Mouse (Mus musculus): ENCODE data around the gene Stra6.

Gene Stra6

DNA sequence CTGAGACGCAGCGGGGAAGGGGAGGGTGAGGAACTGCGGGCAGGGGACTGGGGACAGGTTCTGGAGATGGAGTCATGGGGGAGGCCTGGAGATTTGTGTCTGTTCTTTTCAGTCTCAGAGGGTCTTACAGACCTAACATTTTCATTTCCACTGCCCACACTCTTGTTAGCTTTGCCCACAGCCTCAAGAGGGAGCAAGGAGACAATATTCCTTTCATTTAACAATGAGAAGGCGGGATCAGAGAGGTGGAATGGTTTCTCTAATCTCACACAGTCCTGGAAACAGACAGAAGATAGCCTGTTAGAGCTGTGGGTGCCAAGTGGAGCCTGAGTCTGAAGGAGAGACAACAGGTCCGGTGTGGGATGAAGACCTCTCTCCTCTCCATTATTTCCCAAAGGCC is 11.7 kb upstream of the Stra6 start:
- DNase-seq = no peak

DNA sequence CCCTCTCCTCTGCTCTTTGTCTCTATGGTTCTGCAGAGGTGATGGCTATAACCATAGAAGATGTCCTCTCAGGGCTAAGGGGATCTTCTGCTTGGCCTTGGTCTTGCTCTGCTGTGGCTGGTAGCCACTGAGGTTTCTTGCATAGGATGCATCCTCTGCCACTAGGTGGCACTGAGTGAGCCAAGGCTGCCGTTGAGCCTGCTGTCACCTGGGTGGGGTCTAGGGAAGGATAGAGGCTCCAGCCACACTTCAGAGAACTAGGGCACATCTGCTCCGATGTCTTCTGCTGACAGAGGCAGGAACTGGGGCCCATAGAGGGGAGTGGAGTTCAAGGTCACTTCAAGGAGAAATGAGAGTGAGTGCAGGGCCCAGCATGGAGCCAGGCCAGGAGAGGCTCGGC is 10.5 kb upstream of the Stra6 start:
- DNase-seq = peak; percentile 75 to 80

DNA sequence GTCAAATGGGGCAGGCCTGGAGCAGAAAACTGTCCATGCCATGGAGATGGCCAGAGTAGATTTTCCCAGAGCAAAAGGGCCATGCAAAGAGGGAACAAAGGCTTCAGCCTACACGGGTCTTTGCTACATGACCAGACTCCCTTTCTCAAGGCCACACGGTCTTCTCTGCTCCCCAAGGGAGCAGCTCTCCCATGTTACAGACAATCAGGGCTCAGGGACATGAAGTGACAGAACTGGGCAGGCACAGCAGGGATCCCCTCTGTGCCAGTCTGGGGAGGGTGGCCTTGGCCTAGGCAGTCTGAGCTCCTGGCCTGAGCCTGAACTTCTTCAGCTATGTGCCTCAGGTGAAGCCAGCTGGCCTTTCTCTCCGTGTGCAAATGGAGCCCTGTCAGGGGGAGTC is 10.0 kb upstream of the Stra6 start:
- DNase-seq = no peak

DNA sequence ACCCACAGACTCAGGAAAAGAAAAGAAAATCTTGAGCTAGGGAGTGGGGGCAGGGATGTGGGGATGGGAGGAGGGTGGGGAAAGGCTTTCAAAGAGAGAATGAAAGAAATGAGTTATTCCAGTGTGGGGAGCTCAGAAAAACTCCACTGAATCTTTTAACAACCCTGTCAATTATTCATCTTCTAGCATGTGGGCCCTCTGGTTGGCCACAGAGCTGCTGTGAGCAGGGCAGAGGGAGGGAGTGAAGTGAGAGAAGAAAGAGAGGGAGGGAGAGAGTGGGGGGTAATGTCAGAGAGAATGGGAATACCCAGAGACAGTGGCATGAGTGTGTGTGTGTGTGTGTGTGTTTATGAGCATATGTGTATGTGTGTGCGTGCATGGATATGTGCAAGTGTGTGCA is 9.6 kb upstream of the Stra6 start:
- no peak for DNase-seq

DNA sequence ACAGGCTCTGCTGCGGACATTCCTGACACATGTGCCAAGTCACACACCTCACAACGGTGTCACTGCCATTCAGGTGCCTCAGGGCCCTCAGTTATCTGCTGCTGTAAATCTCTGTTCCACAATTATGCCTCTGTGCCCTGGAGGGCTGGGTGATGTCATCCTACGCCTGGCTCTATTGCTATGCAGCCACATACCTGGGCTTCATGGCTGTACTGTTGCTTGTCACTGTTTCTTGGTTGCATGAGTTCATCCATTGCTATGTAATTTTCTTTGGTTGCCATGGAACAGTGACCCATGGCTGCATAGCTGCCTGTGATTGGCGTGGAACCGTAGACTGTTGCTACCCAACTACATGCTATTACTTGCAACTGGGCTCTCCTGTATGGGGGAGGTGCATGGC is 7.9 kb upstream of the Stra6 start:
- DNase-seq = no peak

DNA sequence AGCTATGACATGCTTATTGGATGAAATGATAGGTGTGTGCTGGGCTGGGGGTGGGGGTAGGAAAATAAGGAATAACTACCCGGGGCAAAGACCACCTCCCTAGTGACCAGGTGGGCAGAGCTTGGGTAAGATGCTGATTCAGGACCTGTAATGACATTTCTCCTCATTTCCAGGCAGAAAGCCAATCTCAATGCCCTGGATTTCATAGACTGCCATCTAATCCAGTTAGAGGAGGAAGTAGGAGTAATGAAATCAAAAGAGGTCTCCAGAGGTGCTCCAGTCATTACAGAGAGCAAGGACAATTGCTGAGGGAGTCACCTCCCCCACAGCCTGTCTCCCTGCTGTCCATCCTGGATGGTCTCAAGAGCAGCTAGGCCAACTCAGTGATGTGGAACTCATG is 3.7 kb upstream of the Stra6 start:
- DNase-seq = no peak

DNA sequence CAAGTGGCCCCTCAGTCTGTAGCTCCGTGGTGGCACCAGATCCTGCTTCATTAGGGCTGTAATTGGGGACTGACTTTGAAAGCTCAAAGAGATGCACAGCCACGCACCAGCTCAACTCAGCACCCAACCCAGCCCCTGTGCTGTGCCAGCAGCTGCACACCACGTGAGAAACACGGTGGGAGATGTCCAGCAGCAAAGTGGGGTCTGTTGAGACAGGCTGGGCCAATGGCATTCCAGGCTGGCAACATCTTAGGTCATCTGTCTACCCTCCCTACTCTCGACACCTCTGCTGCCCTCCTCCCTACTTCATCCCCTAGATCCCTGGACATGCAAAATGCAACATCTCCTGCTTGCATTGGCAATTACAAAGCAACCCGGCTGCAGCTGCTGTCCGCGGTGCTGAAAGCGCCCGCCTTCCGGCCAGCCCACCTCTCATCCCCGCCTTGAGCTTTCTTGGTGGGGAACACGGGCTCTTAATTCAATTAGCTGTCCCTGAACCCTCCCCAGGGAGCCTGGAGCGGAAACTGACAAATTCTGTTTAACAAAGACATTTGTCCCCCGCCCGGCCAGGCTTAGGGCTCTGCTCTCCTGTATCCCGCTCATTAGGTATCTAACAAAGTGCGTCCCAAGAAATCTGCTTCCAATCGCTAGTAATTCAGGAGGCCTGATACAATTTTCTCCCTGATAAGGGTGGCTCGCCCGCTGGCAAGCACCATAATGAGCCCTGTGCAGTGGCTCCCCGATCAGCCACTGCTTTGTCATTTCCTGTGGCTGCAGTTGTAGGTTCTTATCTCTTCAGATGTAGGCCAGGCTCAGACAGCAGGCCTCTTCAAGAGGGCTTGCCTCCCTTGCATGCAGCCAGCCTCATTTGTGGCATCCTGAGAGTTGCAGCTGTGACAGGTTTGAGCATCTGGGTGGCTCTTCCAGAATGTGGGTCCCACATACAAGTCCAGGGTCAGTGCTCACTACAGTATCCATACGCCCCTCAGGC is 2.6 kb upstream of the Stra6 start:
- peak; percentile 91 to 92 for DNase-seq

DNA sequence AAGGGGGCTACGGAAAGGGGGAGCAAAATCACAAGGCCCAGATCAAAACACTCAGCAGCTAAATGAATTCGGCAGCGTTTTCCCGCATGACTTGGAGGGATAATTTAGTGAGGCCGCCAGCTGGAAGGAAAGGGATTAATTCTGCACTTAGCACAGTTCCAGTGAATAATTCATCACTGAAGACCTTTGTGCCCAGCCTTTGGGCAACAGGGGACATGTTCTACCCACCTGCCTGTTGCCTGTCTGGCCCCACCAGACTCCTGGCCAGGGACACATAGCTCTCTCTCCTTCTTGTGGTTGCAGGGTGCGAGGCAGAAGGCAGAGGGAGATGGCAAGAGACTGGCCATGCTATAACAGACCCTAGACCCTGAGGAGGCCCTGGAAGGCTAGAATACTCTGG is 1.9 kb downstream of the Stra6 start:
- no peak for DNase-seq

DNA sequence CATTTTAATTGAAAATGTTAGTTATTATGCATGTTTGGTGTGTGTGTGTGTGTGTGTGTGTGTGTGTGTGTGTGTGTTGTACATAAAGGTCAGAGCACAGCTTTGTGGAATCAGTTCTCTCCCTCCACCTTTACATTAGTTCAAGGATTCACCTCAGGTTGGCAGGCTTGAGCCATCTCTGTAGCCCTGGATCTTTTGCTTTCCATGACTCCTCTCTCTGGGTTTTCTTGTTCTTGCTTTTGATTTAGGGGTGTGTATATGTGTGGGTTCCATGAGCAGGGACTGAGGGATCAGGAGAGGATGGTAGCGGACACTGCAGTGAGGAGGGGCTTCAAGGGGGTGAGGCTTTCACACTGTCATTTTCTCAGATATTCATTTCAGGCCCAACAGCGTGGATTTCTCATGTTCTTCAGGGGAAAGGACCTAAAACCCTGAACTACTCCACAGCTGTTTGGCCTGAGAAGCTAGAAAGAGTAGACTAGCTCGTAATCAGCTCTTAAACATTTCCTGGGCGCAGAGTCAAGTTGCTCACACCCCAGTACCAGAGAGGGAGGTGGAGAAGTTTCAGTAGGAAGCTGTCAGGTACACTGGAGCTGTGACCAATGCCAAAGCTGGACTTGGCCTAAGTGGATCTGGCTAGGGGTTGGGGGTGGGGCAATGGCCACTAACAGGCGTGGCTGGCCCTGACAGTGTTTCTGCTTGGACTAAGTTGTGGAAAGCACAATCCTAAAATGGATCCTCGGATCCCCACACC is 2.6 kb downstream of the Stra6 start:
- DNase-seq = no peak

DNA sequence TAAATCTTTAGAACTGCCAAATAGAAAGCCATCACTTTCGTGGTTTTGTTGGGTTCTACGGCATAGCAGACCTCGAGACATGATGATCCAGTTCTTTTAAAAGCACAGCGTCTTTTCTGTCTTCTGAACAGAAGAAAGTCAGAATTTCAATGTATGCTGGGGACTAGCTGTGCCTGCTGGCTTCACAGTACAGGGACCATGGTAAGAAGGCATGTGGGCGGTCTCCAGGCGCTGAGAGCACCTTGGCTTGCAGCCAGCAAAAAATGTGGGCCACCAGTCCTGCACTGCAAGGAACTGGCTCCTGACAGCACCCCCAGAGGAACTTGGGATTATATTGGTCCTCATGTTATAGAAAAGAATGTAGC is 3.1 kb downstream of the Stra6 start:
- no peak for DNase-seq

DNA sequence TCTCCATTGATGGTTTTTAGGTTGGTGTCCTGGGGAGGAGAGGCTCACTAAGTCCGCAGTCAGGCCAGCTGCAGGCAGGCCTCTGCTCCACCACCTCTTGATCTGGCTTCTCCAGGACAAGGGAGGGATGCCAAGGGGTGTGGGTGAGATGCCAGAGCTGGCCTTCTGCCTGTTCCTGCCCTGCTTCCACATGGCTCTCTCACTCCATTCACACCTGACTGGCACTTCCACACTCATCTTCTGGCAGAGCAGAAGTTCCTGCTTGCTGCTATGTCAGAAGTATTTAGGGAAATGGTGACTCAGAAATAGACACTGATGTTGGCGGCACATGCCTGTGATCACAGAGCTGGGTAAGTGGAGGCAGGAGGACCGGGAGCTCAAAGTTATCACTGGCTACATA is 4.0 kb downstream of the Stra6 start:
- DNase-seq = no peak

DNA sequence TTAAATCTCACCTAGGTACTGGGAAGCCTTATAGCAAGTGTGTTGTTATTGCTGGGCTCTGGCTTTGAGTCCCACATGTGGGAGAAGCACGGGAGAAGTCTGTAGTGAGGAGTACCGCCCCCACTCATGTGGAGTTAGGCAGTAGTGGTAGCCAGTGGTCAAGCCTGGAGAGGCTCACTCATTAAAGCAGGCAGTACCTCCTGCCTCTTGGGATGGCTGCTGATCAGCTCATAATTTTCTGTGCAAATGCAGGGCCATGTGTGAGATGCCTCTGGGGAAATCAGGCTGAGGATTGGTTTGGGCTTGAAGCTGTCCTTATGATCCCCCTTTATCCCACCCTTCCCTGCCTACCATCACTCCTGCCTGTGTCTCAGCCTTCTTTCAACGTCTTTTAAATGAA is 11.0 kb downstream of the Stra6 start:
- no peak for DNase-seq

DNA sequence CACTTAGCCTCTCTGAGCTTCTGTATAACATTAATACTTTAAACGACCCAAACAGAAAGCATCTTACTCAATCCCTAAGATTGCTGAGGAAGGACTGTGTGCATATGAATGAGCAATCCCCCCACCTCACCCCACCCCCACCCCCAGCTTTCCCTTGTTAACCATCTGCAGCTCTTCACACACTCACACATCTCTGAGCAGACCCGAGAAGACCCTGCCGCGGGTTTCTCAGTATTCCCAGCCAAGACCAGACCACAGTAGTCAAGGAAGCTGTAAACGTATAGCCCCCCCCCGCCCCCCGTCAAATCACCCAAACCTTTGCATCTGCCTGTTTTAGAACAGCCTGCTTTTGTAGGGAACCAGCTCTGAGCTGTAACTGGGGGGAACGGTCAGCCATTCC is 21.0 kb downstream of the Stra6 start:
- DNase-seq = no peak

DNA sequence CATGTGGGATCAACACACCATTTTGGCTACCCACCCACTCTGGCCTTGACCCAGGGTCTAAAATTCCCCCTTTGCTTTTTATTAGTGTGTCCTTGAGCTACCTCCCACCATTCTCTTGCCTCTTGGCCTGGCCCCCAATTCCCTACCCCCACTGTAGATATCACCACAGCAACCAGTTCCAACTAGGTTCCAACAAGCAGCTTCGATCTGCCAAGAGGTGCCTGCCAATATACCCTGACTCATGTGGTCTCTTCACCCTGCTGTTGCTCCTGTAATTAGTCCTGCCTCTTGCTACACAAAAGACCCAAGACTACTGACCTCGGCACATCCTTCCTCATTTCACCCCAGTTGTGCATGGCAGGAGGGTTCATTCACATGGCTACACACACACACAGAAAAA is 21.5 kb downstream of the Stra6 start:
- DNase-seq = no peak

DNA sequence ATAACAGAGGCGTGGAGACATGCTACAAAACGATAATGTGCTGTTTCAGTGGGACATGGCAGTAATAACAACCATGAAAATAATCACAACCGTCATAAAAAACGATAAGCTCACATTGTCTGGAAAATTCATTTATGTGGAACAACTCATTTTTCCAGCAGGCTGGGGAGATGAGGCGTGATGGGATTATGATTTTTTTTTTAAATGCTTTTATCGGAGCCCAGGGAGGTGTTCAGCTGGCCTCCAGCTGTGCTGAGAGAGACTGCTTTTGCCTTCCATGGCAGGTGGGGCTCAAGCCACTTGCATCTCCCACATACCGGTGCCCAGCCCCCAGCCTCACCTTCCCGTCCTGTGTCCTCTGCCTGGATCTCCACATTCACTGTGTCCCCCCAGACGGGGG is 22.6 kb downstream of the Stra6 start:
- DNase-seq = no peak

DNA sequence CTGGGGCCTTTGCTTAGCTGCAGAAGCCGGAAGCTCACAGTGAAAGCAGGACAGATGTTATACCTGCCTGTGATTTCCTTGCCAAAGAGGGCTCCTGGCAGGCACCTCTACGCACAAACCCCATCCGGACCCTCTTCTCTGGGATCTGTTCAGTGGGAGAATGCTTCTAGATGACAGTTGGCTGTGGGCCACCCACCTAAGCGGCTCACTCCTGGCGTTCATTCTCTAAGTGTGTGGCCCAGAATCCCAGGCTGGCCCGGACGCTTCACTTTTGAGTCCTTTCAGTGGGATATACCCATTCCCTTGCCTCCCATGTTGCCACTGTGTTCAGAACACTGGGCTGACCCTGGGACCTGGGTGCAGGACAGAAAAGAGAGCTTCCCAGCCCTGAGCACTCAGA is 23.3 kb downstream of the Stra6 start:
- no peak for DNase-seq

DNA sequence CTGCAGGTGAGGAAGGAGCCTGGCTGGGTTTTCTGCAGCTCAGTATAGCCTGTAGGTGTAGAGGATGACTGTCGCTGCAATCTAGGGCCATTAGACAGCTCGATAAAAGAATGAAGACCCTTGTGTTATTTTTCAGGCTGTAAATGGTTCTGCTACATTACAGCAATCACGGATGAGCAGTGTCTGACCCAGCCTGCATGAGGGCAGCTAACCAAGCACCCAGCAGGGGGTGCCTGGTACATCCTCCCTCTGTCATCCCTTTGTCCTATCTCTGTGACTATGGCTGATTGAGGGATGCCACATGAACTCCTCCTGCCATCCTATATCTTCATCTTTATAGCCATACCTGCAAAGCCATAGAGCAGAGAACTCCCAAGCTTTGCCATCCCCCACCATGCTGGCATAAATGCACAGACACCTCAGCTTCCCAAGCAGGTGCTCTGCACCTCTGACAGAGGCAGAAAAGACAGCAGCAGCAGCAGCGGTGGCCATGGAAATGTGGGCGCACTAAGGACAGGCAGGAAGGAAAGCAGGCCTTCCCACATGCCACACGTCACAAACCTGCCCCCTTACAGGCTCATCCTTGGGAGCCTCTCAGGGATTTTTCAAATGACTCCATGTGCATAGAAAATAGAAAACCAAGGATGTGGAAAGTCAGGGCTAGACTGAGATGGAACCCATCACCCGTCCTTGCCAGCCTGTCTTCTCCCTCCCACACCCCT is 23.9 kb downstream of the Stra6 start:
- no peak for DNase-seq

DNA sequence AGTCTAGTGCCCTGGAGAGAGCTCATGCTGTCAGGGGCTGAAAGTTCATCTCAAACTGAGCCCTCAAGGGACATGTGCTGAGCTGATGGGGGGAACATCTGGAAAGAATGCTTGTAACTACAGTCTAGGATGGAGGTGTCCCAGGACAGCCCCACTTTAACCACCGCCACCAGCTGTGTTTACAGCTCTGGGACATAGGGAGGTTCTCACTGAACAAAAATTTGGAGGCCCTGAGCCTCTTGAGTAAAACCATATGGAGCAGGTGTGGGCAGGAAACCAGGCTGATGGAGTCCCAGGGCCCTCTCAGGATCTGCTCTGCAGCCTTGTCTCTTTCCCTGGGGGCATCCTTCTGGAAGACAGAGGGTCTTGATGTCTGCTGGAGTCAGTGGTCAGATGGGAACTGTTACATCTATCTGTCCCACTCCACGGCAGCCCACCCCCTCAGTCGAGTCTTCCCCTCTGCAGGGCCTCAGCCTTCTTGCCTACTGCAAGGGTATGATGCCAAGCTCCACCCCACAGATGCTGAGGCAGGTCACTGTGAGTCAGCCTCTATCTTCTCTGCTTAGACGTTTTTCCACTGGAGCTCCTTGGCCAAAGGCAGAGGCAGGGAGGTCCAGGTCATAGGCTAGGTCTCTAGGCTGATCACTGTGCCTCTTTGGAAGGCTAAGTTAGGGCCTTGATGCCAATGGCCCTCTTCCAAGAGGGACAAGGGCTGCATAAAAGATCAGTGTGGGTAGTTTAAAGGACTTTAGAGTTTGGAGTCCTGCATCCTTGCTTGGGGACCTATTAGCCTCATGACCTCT is 28.2 kb downstream of the Stra6 start:
- DNase-seq = no peak

DNA sequence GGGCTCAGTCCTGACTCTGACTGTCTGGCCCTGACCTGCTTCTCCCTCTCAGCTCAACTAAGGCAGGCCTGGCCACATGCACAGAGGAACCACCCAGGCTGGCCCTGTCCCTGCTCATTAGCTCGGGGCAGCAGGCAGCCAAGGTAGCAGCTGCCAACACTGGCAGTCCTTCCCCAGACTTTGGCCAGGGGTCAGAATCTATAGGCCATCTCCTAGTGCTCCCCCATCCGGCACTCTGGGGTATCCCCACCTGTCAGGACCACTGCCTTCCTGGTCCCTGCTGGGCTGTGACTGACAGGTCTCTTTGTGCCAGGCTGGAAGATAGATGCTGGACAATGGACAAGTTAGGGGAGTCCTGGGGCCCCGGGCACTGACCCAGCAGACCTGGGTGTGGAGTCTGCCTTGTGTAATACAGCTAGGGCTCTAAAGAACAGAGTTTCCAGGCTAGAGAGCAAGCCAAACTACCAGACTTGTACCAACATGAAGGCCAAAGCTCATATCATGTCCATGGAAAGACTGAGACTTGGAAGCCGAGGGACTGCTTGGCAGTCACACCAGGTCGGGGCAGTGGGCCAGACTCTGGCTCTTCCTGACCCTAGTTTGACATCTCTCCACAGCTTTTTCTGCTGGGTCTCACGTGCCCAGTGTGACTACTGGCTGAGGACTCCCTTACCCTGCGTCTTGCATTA is 29.1 kb downstream of the Stra6 start:
- DNase-seq = no peak

DNA sequence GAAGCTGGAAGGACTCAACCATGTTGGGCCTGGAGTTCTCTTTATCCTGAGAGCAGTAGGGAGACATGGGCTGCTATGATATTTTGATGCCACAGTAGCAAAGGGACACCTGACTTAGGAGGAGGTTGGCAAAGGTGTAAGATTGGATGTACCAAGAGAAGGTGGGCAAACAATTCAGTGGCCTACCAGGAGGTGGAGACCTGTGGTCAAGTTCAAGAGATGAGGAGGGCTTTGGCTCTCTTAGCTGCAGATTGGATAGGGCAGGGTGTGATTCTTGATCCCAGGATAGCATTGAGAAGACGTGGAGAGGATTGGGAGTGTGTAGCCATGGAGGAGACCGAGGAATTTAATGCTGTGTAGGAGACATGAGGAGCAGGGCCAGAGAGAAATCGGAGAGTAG is 30.2 kb downstream of the Stra6 start:
- no peak for DNase-seq

DNA sequence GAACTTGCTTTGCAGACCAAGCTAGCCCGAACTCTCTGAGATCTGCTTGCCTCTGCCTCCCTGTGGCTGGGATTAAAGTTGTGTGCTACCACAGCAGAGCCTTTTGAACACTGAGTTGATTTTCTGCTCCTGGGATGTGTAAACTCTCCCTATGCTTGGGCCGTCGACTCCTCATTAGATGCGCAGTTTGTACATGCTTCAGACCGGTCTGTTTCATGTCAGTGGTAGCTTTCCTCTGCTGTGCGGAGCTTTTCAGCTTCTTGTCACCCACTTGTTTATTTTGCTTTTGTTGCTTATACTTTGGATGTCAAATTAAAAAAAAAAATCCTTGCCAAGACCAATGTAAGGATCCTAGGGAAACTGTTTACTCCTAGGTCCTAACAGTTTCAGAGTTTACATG is 32.4 kb downstream of the Stra6 start:
- DNase-seq = no peak
